Mouse (Mus musculus) liver, embryonic 14.5 days (tissue): ENCODE results near the gene Fam124b. TPM values are rescaled to one million over a fixed set of nuclear protein-coding genes. Genes with fewer than 3 reads are reported as not detected.

Experiments used
- ATAC-seq: fragments of 200-750 bp; cut with Nextera tagmentation; 2 replicates; pipeline ENCODE4 v1.8.0; 2017; ENCODE audit warnings: moderate number of reproducible peaks, mild to moderate bottlenecking, moderate library complexity; ENCODE audit not compliant: insufficient read depth
- DNase-seq, 3 experiments: peaks; one replicate each; pipeline ENCODE4 v3.0.0-alpha.2; 2012 to 2013; ENCODE audit warnings: low read depth in 3 of 3, low spot score in 3 of 3
- H3K27ac ChIP-seq: fragments of 300-500 bp; sonication (generic); 2 replicates; pipeline ENCODE4 v1.5.1; 2014; ENCODE audit warnings: moderate library complexity, mild to moderate bottlenecking, control low read depth, inconsistent platforms
- H3K27me3 ChIP-seq: fragments of 300-500 bp; sonication (generic); 2 replicates; pipeline ENCODE4 v1.6.1; 2014; ENCODE audit warnings: mild to moderate bottlenecking, low read length, moderate library complexity; ENCODE audit not compliant: control insufficient read depth, insufficient read depth
- H3K36me3 ChIP-seq: fragments of 300-500 bp; sonication (generic); replicated peaks from 2 replicates; pipeline ENCODE4 v1.6.1; 2014; ENCODE audit warnings: low read depth; ENCODE audit not compliant: control insufficient read depth, insufficient read depth
- H3K4me1 ChIP-seq, 2 experiments: fragments of 200-500 bp in 1 of 2; fragments of 300-500 bp in 1 of 2; sonication (generic) in 1 of 2; replicated peaks; 2 replicates each; pipeline ENCODE4 v1.6.1; 2012 to 2014; ENCODE audit warnings: antibody characterized with exemption in 1 of 2, inconsistent platforms in 1 of 2, low read length in 1 of 2; ENCODE audit not compliant: control insufficient read depth in 2 of 2, insufficient read depth in 2 of 2
- H3K4me2 ChIP-seq: fragments of 300-500 bp; sonication (generic); 2 replicates; pipeline ENCODE4 v1.6.1; 2014; ENCODE audit warnings: low read depth, mild to moderate bottlenecking, control low read depth, moderate library complexity
- H3K4me3 ChIP-seq, 2 experiments: fragments of 200-500 bp in 1 of 2; fragments of 300-500 bp in 1 of 2; sonication (generic) in 1 of 2; 2 replicates each; pipeline ENCODE4 v1.5.1; 2012 to 2014; ENCODE audit warnings: low read depth in 2 of 2, low read length in 2 of 2, mild to moderate bottlenecking in 2 of 2, control low read depth in 1 of 2, inconsistent platforms in 1 of 2, moderate library complexity in 1 of 2; ENCODE audit not compliant: insufficient read depth in 1 of 2
- H3K9ac ChIP-seq: fragments of 300-500 bp; sonication (generic); replicated peaks from 2 replicates; pipeline ENCODE4 v1.6.1; 2014; ENCODE audit warnings: mild to moderate bottlenecking, control low read depth, moderate library complexity
- H3K9me3 ChIP-seq: fragments of 300-500 bp; sonication (generic); 2 replicates; pipeline ENCODE4 v1.6.1; 2016; ENCODE audit warnings: low read length, mixed read lengths; ENCODE audit not compliant: control insufficient read depth
- CTCF ChIP-seq: IDR thresholded peaks from 2 replicates; pipeline ENCODE4 v1.5.1; 2016; ENCODE audit warnings: antibody characterized with exemption, low read depth, control low read depth
- EP300 ChIP-seq: IDR thresholded peaks from 2 replicates; pipeline ENCODE4 v1.6.1; 2016; ENCODE audit warnings: antibody characterized with exemption, low read depth
- WGBS: fragments of 180-500 bp; shearing (Covaris S2); extraction: QIAGEN DNeasy Blood & Tissue Kit; methylation state at CpG from one replicate; pipeline ENCODE4 v1.1.7; 2014; ENCODE audit not compliant: insufficient replicate concordance; 5-methylcytosine and 5-hydroxymethylcytosine counted together
- polyA plus RNA-seq, 2 experiments: library from polyadenylated mRNA; depleted of rRNA in 1 of 2; stranded (reverse) in 1 of 2; unstranded in 1 of 2; fragments of >200 nt; fragmentation: Nextera tagmentation in 1 of 2; extraction: Ambion mirVana in 1 of 2; gene quantifications; 2 replicates each; pipeline versions ENCODE4 v1.2.1 to v1.2.3; 2012 to 2014

Gene Fam124b
- polyA plus RNA-seq, 2 experiments = not detected

GRCm38 (mm10) chr1:80165391-80165790, 52.9 kb downstream of the Fam124b start:
- Histone ChIP-seq H3K4me2 (no peak overlapping the region), H3K9me3 (no peaks in the 10 kb centered on the region), H3K36me3 (no peaks in the 10 kb centered on the region), H3K27me3 (no peaks in the 10 kb centered on the region), H3K27ac (no peak overlapping the region), H3K4me1 (no peaks in the 10 kb centered on the region), H3K4me3 (no peak overlapping the region), H3K9ac (no peak overlapping the region)
- DNase-seq (no peak), ATAC-seq (no peak)
- TF ChIP-seq EP300 (no peak), CTCF (no peak)
- 62% methylated on average over 5 of the region's 5 CpGs for WGBS

GRCm38 (mm10) chr1:80162943-80163342, 55.3 kb downstream of the Fam124b start:
- Histone ChIP-seq H3K4me1 (no peaks in the 10 kb centered on the region), H3K36me3 (no peaks in the 10 kb centered on the region), H3K4me2 (no peak overlapping the region), H3K9me3 (no peaks in the 10 kb centered on the region), H3K4me3 (no peak overlapping the region), H3K27me3 (no peaks in the 10 kb centered on the region), H3K9ac (no peak overlapping the region), H3K27ac (no peak overlapping the region)
- TF ChIP-seq CTCF = no peak
- TF ChIP-seq EP300 = no peak
- ATAC-seq (no peak), DNase-seq (no peak)
- 43% methylated on average over 6 of the region's 6 CpGs for WGBS

GRCm38 (mm10) chr1:80159586-80159985, 58.7 kb downstream of the Fam124b start:
- ATAC-seq (no peak), DNase-seq (no peak)
- Histone ChIP-seq H3K9ac (no peak overlapping the region), H3K9me3 (no peaks in the 10 kb centered on the region), H3K4me3 (no peak overlapping the region), H3K36me3 (no peaks in the 10 kb centered on the region), H3K4me2 (no peak overlapping the region), H3K27me3 (no peaks in the 10 kb centered on the region), H3K27ac (no peak overlapping the region), H3K4me1 (no peaks in the 10 kb centered on the region)
- TF ChIP-seq CTCF (no peak), EP300 (no peak)

- no peak for DNase-seq
- no peak overlapping the region for H3K4me2 ChIP-seq
- H3K4me3 ChIP-seq = no peak overlapping the region
- no peaks in the 10 kb centered on the region for H3K27me3 ChIP-seq
- no peaks in the 10 kb centered on the region for H3K4me1 ChIP-seq
- no peak for ATAC-seq
- no peak for TF ChIP-seq EP300
- no peak for TF ChIP-seq CTCF
- no peaks in the 10 kb centered on the region for H3K9me3 ChIP-seq
- H3K27ac ChIP-seq = no peak overlapping the region
- H3K9ac ChIP-seq = no peak overlapping the region
- no peaks in the 10 kb centered on the region for H3K36me3 ChIP-seq
- WGBS = 48% methylated on average over 1 of the region's 1 CpGs
These were observed 63.4 kb downstream of the Fam124b start for GRCm38 (mm10) chr1:80154902-80155301.

- Histone ChIP-seq H3K4me2 (no peak overlapping the region), H3K4me1 (no peaks in the 10 kb centered on the region), H3K27me3 (no peaks in the 10 kb centered on the region), H3K27ac (no peak overlapping the region), H3K4me3 (no peak overlapping the region), H3K36me3 (no peaks in the 10 kb centered on the region), H3K9ac (no peak overlapping the region), H3K9me3 (no peaks in the 10 kb centered on the region)
- ATAC-seq = no peak
- no peak for TF ChIP-seq CTCF
- 47% methylated on average over 7 of the region's 7 CpGs for WGBS
- DNase-seq = no peak
These were observed 65.1 kb downstream of the Fam124b start for GRCm38 (mm10) chr1:80153125-80153716.

- no peak overlapping the region for H3K4me3 ChIP-seq
- H3K9ac ChIP-seq = no peak overlapping the region
- no peaks in the 10 kb centered on the region for H3K27me3 ChIP-seq
- TF ChIP-seq EP300 (no peak), CTCF (no peak)
- ATAC-seq (no peak), DNase-seq (no peak)
- H3K9me3 ChIP-seq = no peaks in the 10 kb centered on the region
- no peaks in the 10 kb centered on the region for H3K36me3 ChIP-seq
- no peak overlapping the region for H3K27ac ChIP-seq
- H3K4me2 ChIP-seq = no peak overlapping the region
- no peaks in the 10 kb centered on the region for H3K4me1 ChIP-seq
These were observed 67.6 kb downstream of the Fam124b start for GRCm38 (mm10) chr1:80150681-80151080.

Other genes starting within 250 kb of the Fam124b start
- 9.7 and 25.8 TPM in 2 replicates for gene Cul3, start 122.0 kb upstream of the Fam124b start, polyA plus RNA-seq (2012; rRNA removed)
- 22.9 and 28.0 TPM in 2 replicates for gene Cul3, start 122.0 kb upstream of the Fam124b start, polyA plus RNA-seq (2014; fragmentation: Nextera tagmentation; extraction: Ambion mirVana)
- not detected in 2 replicates for gene Gm45261, start 243.0 kb upstream of the Fam124b start, polyA plus RNA-seq (2012; rRNA removed)
- not detected in 2 replicates for gene Gm45261, start 243.0 kb upstream of the Fam124b start, polyA plus RNA-seq (2014; fragmentation: Nextera tagmentation; extraction: Ambion mirVana)